Mouse (Mus musculus): ENCODE measurements around the gene Ccdc63.

DNA sequence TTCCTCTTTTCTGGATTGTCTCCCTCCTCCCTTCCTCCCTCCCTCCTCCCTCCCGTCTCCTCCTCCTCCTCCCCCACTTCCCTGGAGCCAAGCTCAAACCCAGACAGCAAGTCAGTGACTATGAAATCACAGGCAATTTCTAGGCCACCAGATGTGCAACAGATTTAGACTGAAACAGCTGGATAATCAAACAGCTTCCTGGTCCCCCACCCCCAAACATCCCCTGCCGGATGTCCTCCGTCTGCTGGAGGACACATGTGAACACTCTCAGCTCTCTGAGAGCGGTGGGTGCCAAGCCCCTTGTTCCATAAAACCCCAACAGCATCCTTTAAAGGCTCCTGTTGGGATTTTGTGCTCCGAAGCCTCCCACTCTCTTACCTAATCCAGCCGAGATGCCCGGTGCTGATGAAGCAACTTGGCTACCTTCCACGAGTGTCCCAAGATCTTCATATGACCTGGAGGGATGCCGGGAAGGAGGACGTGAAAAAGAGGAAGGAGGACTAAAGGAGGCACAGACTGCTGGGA is 5.5 kb upstream of the Ccdc63 start:
- TF ChIP-seq GATA1 (IDR thresholded peaks at IDR 0.05; ENCODE audit: low read length): no peak
- TF ChIP-seq TAL1 (IDR thresholded peaks at IDR 0.05; ENCODE audit: low read length): no peak
